Mouse (Mus musculus) layer of hippocampus, adult 18-20 months (tissue): Measurements from ENCODE around the gene Fbxo40. TPM values are rescaled to one million over a fixed set of nuclear protein-coding genes. Genes with fewer than 3 reads are reported as not detected.

Experiments used
- DNase-seq, 2 experiments: peaks; one replicate each; pipeline ENCODE4 v3.0.0; 2022; ENCODE audit warnings: low spot score in 2 of 2
- long read RNA-seq: library from polyadenylated mRNA; stranded (forward); transcript quantifications from one replicate; pipeline ENCODE4 v2.0.0, GENCODE M21; 2021
- total RNA-seq, 2 experiments: library from RNA; stranded (reverse); gene quantifications; 2 replicates each; pipeline ENCODE4 v1.2.3; 2021

Gene Fbxo40
- total RNA-seq = under 1 TPM in 1 of 2 experiments, not detected in 1; 0.08 TPM
- long read RNA-seq = 0 reads

- no peak for DNase-seq
These were observed at the start of gene Fbxo40 for GRCm38 (mm10) chr16:36989999-36990625. Gene Fbxo40, minus strand, starts transcription at chr16:36990467.

- no peak for DNase-seq
These were observed 44.5 kb upstream of the Fbxo40 start for GRCm38 (mm10) chr16:37034751-37035150.

- DNase-seq = no peak
These were observed 41.7 kb upstream of the Fbxo40 start for GRCm38 (mm10) chr16:37031996-37032395.

- peak; percentile 18 to 59 for DNase-seq
These were observed 37.3 kb upstream of the Fbxo40 start for GRCm38 (mm10) chr16:37027581-37027980.

GRCm38 (mm10) chr16:37012336-37012735 lies 22.1 kb upstream of the Fbxo40 start:
- DNase-seq = no peak

GRCm38 (mm10) chr16:37011922-37012289 lies 21.6 kb upstream of the Fbxo40 start:
- no peak for DNase-seq

- DNase-seq = peak; percentile 86 to 94
These were observed 21.0 kb upstream of the Fbxo40 start, which contains the start of gene Polq for GRCm38 (mm10) chr16:37011061-37011921. Gene Polq, plus strand, starts transcription at chr16:37011786.

- DNase-seq = peak in 1 of 2 experiments; percentile 63
These were observed 20.1 kb upstream of the Fbxo40 start for GRCm38 (mm10) chr16:37010370-37010769.

- DNase-seq = no peak
These were observed 19.0 kb upstream of the Fbxo40 start for GRCm38 (mm10) chr16:37009262-37009661.

GRCm38 (mm10) chr16:36999366-36999972 lies 9.2 kb upstream of the Fbxo40 start:
- no peak for DNase-seq

GRCm38 (mm10) chr16:36997650-36998049 lies 7.4 kb upstream of the Fbxo40 start:
- no peak for DNase-seq

GRCm38 (mm10) chr16:36989493-36989892 lies 774 bp downstream of the Fbxo40 start:
- no peak for DNase-seq

GRCm38 (mm10) chr16:36988066-36988465 lies 2.2 kb downstream of the Fbxo40 start:
- no peak for DNase-seq

GRCm38 (mm10) chr16:36987399-36987798 lies 2.9 kb downstream of the Fbxo40 start:
- no peak for DNase-seq

GRCm38 (mm10) chr16:36985636-36986042 lies 4.6 kb downstream of the Fbxo40 start:
- no peak for DNase-seq

- no peak for DNase-seq
These were observed 6.5 kb downstream of the Fbxo40 start for GRCm38 (mm10) chr16:36983796-36984195.

- DNase-seq = no peak
These were observed 11.1 kb downstream of the Fbxo40 start for GRCm38 (mm10) chr16:36979127-36979526.

- no peak for DNase-seq
These were observed 26.9 kb downstream of the Fbxo40 start for GRCm38 (mm10) chr16:36963415-36963814.

- no peak for DNase-seq
These were observed 35.2 kb downstream of the Fbxo40 start for GRCm38 (mm10) chr16:36955106-36955505.

- no peak for DNase-seq
These were observed 39.2 kb downstream of the Fbxo40 start for GRCm38 (mm10) chr16:36951029-36951428.

GRCm38 (mm10) chr16:36949614-36950336 lies 40.5 kb downstream of the Fbxo40 start:
- DNase-seq = no peak
